In genomic region chr2:180367350-180367749, GRCm38 (mm10) we compare ENCODE assay signal across 40 mouse cellular contexts. TPM values are rescaled to one million over a fixed set of nuclear protein-coding genes. Genes with fewer than 3 reads are reported as not detected.
"Had no signal": no experiment of that assay in that cellular context is flagged by ENCODE, and none has a peak within 500 bp of the region (broad histone marks: within the 10 kb centered on the region; RNA-seq: fewer than 3 reads in every experiment).

No protein-coding gene starts in this region.

- H3K4me1 ChIP-seq: limb, embryonic 10.5 days; limb, embryonic 12.5 days; limb, embryonic 13.5 days; limb, embryonic 15.5 days; liver, embryonic 12.5 days; liver, embryonic 13.5 days; liver, embryonic 15.5 days; lung, embryonic 15.5 days; megakaryocyte, embryonic 14.5 days; midbrain, embryonic 10.5 days; midbrain, embryonic 12.5 days; midbrain, embryonic 13.5 days; neural tube, embryonic 12.5 days; neural tube, embryonic 13.5 days had no signal

- ATAC-seq: liver, embryonic 12.5 days; liver, postnatal 0 days; lung, postnatal 0 days; midbrain, embryonic 13.5 days; midbrain, embryonic 16.5 days had no signal

- H3K36me3 ChIP-seq: limb, embryonic 10.5 days; limb, embryonic 12.5 days; limb, embryonic 13.5 days; limb, embryonic 15.5 days; liver, embryonic 12.5 days; liver, embryonic 13.5 days; liver, embryonic 15.5 days; lung, embryonic 15.5 days; midbrain, embryonic 10.5 days; midbrain, embryonic 12.5 days; midbrain, embryonic 13.5 days; neural tube, embryonic 12.5 days; neural tube, embryonic 13.5 days had no signal

- H3K4me2 ChIP-seq: limb, embryonic 12.5 days; limb, embryonic 13.5 days; limb, embryonic 15.5 days; liver, embryonic 11.5 days; liver, embryonic 12.5 days; liver, embryonic 13.5 days; liver, embryonic 15.5 days; lung, embryonic 14.5 days; lung, embryonic 15.5 days; midbrain, embryonic 12.5 days; midbrain, embryonic 13.5 days; neural tube, embryonic 12.5 days; neural tube, embryonic 13.5 days had no signal

- H3K27ac ChIP-seq: left cerebral cortex, adult 2 months; limb, embryonic 10.5 days; limb, embryonic 12.5 days; limb, embryonic 13.5 days; limb, embryonic 15.5 days; liver, embryonic 12.5 days; liver, embryonic 13.5 days; liver, embryonic 14.5 days; liver, embryonic 15.5 days; lung, embryonic 15.5 days; macrophage; midbrain, embryonic 10.5 days; midbrain, embryonic 12.5 days; midbrain, embryonic 13.5 days; neural tube, embryonic 12.5 days; neural tube, embryonic 13.5 days had no signal

- H3K9ac ChIP-seq: limb, embryonic 12.5 days; limb, embryonic 13.5 days; limb, embryonic 15.5 days; liver, embryonic 12.5 days; liver, embryonic 13.5 days; liver, embryonic 14.5 days; liver, embryonic 15.5 days; liver, postnatal 0 days; lung, embryonic 14.5 days; lung, embryonic 15.5 days; midbrain, embryonic 12.5 days; midbrain, embryonic 13.5 days; neural tube, embryonic 12.5 days; neural tube, embryonic 13.5 days had no signal

- H3K27me3 ChIP-seq: limb, embryonic 12.5 days; limb, embryonic 13.5 days; limb, embryonic 15.5 days; liver, embryonic 12.5 days; liver, embryonic 13.5 days; liver, embryonic 15.5 days; lung, embryonic 15.5 days; midbrain, embryonic 12.5 days; midbrain, embryonic 13.5 days; neural tube, embryonic 12.5 days; neural tube, embryonic 13.5 days had no signal

- DNase-seq: left cerebral cortex, postnatal 4 days; liver; liver, embryonic 13.5 days; liver, postnatal 0 days; lung, adult 18-20 months; lung, adult 2 months; lung, embryonic 14.5 days; lung, postnatal 10 days; lung, postnatal 14 days; lung, postnatal 36 days; lung, postnatal 4 days; midbrain, embryonic 14.5 days had no signal

- H3K9me3 ChIP-seq: limb, embryonic 10.5 days; limb, embryonic 12.5 days; limb, embryonic 13.5 days; limb, embryonic 15.5 days; liver, embryonic 12.5 days; liver, embryonic 13.5 days; liver, embryonic 15.5 days; lung, embryonic 15.5 days; megakaryocyte, embryonic 14.5 days; midbrain, embryonic 10.5 days; midbrain, embryonic 12.5 days; midbrain, embryonic 13.5 days; neural tube, embryonic 12.5 days; neural tube, embryonic 13.5 days had no signal

- H3K4me3 ChIP-seq: left cerebral cortex, adult 2 months; limb, embryonic 10.5 days; limb, embryonic 12.5 days; limb, embryonic 13.5 days; limb, embryonic 15.5 days; liver, embryonic 12.5 days; liver, embryonic 13.5 days; liver, embryonic 15.5 days; lung, embryonic 15.5 days; megakaryocyte, embryonic 14.5 days; midbrain, embryonic 10.5 days; midbrain, embryonic 12.5 days; midbrain, embryonic 13.5 days; neural tube, embryonic 12.5 days; neural tube, embryonic 13.5 days had no signal

RNA-seq across cellular contexts. Expression of gene Gata5, which starts 32.9 kb away (rescaled TPM):
- total RNA-seq: left cerebral cortex, adult 2 months; left cerebral cortex, adult 8-10 months; left cerebral cortex, postnatal 10 days; left cerebral cortex, postnatal 14 days; left cerebral cortex, postnatal 25 days; left cerebral cortex, postnatal 36 days; left cerebral cortex, postnatal 4 days; megakaryocyte progenitor cell, adult 5-6 weeks; megakaryocyte-erythroid progenitor cell, adult 5-6 weeks; midbrain, postnatal 0 days; monocyte, adult 5-6 weeks had no signal
- polyA plus RNA-seq: limb, embryonic 15.5 days; macrophage; midbrain, embryonic 12.5 days; midbrain, embryonic 13.5 days; midbrain, embryonic 14.5 days; midbrain, embryonic 16.5 days; midbrain, postnatal 0 days; neural tube, embryonic 12.5 days had no signal
